Mouse (Mus musculus) limb, embryonic 11.5 days (tissue): ENCODE results near the gene Arf4. TPM values are rescaled to one million over a fixed set of nuclear protein-coding genes. Genes with fewer than 3 reads are reported as not detected.
"Not testable (repeated sequence)": the region's sequence is repeated elsewhere in the genome, so short reads cannot be mapped to it uniquely, and the experiment has no call there.

ENCODE experiments used
- ATAC-seq: fragments of 200-750 bp; cut with Nextera tagmentation; 2 replicates; pipeline ENCODE4 v1.8.0; 2017; ENCODE audit warnings: low read depth; ENCODE audit not compliant: insufficient number of reproducible peaks, low FRiP score, low TSS enrichment
- DNase-seq: peaks from one replicate; pipeline ENCODE4 v3.0.0-alpha.2; 2015; ENCODE audit warnings: low spot score
- H3K27ac ChIP-seq: fragments of 300-500 bp; sonication (generic); replicated peaks from 2 replicates; pipeline ENCODE4 v1.5.1; 2014; ENCODE audit warnings: low read depth, mild to moderate bottlenecking, low read length
- H3K27me3 ChIP-seq: fragments of 300-500 bp; sonication (generic); 2 replicates; pipeline ENCODE4 v1.6.1; 2014; ENCODE audit warnings: mild to moderate bottlenecking, low read length, mixed read lengths; ENCODE audit not compliant: control insufficient read depth, insufficient read depth
- H3K36me3 ChIP-seq: fragments of 300-500 bp; sonication (generic); 2 replicates; pipeline ENCODE4 v1.6.1; 2014; ENCODE audit warnings: mild to moderate bottlenecking, low read length, moderate library complexity, mixed read lengths; ENCODE audit not compliant: control insufficient read depth, insufficient read depth
- H3K4me1 ChIP-seq: fragments of 300-500 bp; sonication (generic); 2 replicates; pipeline ENCODE4 v1.6.1; 2014; ENCODE audit warnings: low read length, mixed read lengths; ENCODE audit not compliant: control insufficient read depth, insufficient read depth
- H3K4me2 ChIP-seq: fragments of 300-500 bp; sonication (generic); 2 replicates; pipeline ENCODE4 v1.6.1; 2014; ENCODE audit warnings: low read depth, mild to moderate bottlenecking, moderate library complexity; ENCODE audit not compliant: severe bottlenecking
- H3K4me3 ChIP-seq: fragments of 300-500 bp; sonication (generic); 2 replicates; pipeline ENCODE4 v1.5.1; 2014; ENCODE audit warnings: low read depth, low read length
- H3K9ac ChIP-seq: fragments of 300-500 bp; sonication (generic); 2 replicates; pipeline ENCODE4 v1.6.1; 2014; ENCODE audit warnings: mild to moderate bottlenecking, low read length
- H3K9me3 ChIP-seq: fragments of 300-500 bp; sonication (generic); 2 replicates; pipeline ENCODE4 v1.6.1; 2016; ENCODE audit warnings: low read length; ENCODE audit not compliant: control insufficient read depth
- WGBS: fragments of 180-500 bp; shearing (Covaris S2); extraction: QIAGEN DNeasy Blood & Tissue Kit; methylation state at CpG from one replicate; pipeline ENCODE4 v1.1.7; 2014; 5-methylcytosine and 5-hydroxymethylcytosine counted together
- microRNA-seq: library from miRNA; unstranded; fragments of <30 nt; microRNA quantifications from one replicate; pipeline ENCODE4, GENCODE M21; 2016
- polyA plus RNA-seq: library from polyadenylated mRNA; unstranded; fragments of >200 nt; fragmentation: Nextera tagmentation; extraction: Ambion mirVana; gene quantifications from 2 replicates; pipeline ENCODE4 v1.2.1, GENCODE M21; 2014

Gene Arf4
- polyA plus RNA-seq, 1 experiment from 2014 or later: 585 TPM

DNA sequence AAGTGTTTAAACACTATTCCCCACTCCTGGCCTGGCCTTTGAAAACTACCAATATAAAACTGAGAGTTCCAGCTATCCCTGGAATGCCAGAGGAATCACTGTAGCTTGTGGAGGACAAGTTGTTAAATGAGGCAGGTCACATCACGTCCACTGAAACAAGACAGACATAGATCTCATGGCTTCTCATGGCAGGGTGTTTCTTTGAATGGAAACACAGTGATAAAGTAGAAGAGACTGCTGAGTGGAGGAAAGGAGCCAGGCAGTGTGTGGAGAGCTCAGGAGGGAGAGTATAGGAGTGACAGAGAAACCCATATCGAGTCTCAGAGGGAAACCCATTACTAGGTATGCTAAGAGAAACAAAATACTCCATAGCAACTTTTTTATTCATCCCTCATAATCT is 52.9 kb downstream of the Arf4 start:
- Histone ChIP-seq H3K36me3 (no peaks in the 10 kb centered on the region), H3K4me1 (no peaks in the 10 kb centered on the region), H3K9me3 (no peaks in the 10 kb centered on the region), H3K9ac (no peak overlapping the region), H3K27ac (no peak overlapping the region), H3K4me3 (no peak overlapping the region), H3K27me3 (no peaks in the 10 kb centered on the region), H3K4me2 (no peak overlapping the region)
- 57% methylated on average over 2 of the region's 2 CpGs for WGBS
- ATAC-seq (no peak), DNase-seq (no peak)

DNA sequence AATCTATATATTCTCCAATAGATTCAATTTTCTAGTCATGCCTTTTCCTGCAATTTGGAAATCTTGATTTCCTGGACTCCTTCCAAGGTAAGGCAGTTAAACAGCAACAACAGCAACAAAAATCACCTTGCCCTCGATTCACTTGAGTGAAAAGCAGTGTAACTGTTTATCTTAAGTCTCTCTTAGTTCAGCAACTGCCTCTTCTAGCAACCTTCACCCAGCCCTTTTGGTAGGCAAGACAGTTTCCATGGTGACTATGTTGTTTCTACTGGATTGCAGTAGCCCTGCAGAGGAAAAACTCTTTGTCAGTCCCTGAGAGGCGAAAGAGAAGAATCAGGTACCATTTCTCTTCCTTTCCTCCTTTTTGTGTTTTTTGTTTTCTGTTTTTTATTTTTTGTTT is 53.5 kb downstream of the Arf4 start:
- WGBS: 75% methylated on average over 2 of the region's 2 CpGs
- DNase-seq (no peak), ATAC-seq (no peak)

DNA sequence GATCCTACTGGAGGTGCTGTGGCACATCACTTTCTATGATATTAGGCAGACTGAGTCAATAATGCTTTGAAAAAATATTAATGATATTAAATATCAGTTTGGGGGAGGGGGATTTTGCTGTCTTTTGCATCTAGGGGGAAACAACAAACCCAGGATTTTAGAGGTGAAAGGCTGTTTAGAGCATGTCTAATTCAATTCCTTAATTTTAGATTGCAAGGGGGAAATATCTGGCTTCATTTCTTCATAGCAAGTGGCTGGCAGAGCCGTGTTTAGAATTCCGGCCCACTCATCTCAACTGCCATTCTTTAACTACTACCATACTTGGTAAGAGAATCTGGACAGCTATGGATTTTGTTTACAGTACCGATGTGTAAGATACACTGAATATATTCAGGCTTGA is 55.1 kb downstream of the Arf4 start, which contains the start of gene Dnah12:
Gene Dnah12, plus strand, starts transcription at position 301 of the 400 bp plus-strand sequence.
- H3K9me3 ChIP-seq: no peaks in the 10 kb centered on the region

More for the DNA sequence above, 53.5 kb downstream of the Arf4 start:
- no peak overlapping the region for H3K27ac ChIP-seq
- no peaks in the 10 kb centered on the region for H3K9me3 ChIP-seq
- H3K4me3 ChIP-seq: no peak overlapping the region
- H3K36me3 ChIP-seq: no peaks in the 10 kb centered on the region
- no peak overlapping the region for H3K9ac ChIP-seq
- H3K4me2 ChIP-seq: no peak overlapping the region
- H3K4me1 ChIP-seq: no peaks in the 10 kb centered on the region
- H3K27me3 ChIP-seq: no peaks in the 10 kb centered on the region

GRCm38 (mm10) chr14:26697912-26698311 is 60.0 kb downstream of the Arf4 start:
- Histone ChIP-seq H3K9me3 (no peaks in the 10 kb centered on the region), H3K4me1 (no peaks in the 10 kb centered on the region), H3K27me3 (no peaks in the 10 kb centered on the region), H3K4me3 (no peak overlapping the region), H3K36me3 (no peaks in the 10 kb centered on the region), H3K27ac (no peak overlapping the region), H3K4me2 (no peak overlapping the region), H3K9ac (no peak overlapping the region)
- DNase-seq: no peak
- no peak for ATAC-seq

More for the DNA sequence above, 55.1 kb downstream of the Arf4 start, which contains the start of gene Dnah12:
- Histone ChIP-seq H3K27ac (no peak within 1 kb of the TSS), H3K9ac (no peak within 1 kb of the TSS), H3K4me3 (no peak within 1 kb of the TSS), H3K4me1 (no peaks in the 10 kb centered on the region), H3K4me2 (no peak within 1 kb of the TSS), H3K27me3 (no peaks in the 10 kb centered on the region), H3K36me3 (no peaks in the 10 kb centered on the region)
- DNase-seq (no peak), ATAC-seq (no peak)
- 85% methylated on average over 3 of the region's 3 CpGs for WGBS

- H3K36me3 ChIP-seq, ATAC-seq, DNase-seq, H3K9me3 ChIP-seq, H3K4me1 ChIP-seq, H3K4me3 ChIP-seq, H3K27me3 ChIP-seq, H3K4me2 ChIP-seq, H3K27ac ChIP-seq, H3K9ac ChIP-seq: not testable (repeated sequence)
- 86% methylated on average over 5 of the region's 5 CpGs for WGBS
Measured at GRCm38 (mm10) chr14:26705246-26705645, 67.4 kb downstream of the Arf4 start.

Small RNA genes lying within 50 kb of the gene (microRNA-seq; reads per million reads assigned to microRNA genes)
- gene Mir7672: 0.92 reads per million

Other genes starting within 250 kb of the Arf4 start
- gene Slmap, start 103.1 kb upstream of the Arf4 start, polyA plus RNA-seq: 21.2 and 22.0 TPM in 2 replicates
- gene Dennd6a, start 64.2 kb upstream of the Arf4 start, polyA plus RNA-seq: 38.1 and 42.3 TPM in 2 replicates
- 12.7 and 13.5 TPM in 2 replicates for gene Pde12, start 31.8 kb downstream of the Arf4 start, polyA plus RNA-seq
- not detected in 2 replicates for gene Dnah12, start 55.2 kb downstream of the Arf4 start, polyA plus RNA-seq